Mouse (Mus musculus): ENCODE measurements around the gene Inhbe. TPM values are rescaled to one million over a fixed set of nuclear protein-coding genes. Genes with fewer than 3 reads are reported as not detected.
"Not testable (repeated sequence)": the region's sequence is repeated elsewhere in the genome, so short reads cannot be mapped to it uniquely, and the experiment has no call there.

Gene Inhbe
- total and polyA plus RNA-seq, 3 experiments, result 0.01 to 0.11 TPM; not detected in 1

DNA sequence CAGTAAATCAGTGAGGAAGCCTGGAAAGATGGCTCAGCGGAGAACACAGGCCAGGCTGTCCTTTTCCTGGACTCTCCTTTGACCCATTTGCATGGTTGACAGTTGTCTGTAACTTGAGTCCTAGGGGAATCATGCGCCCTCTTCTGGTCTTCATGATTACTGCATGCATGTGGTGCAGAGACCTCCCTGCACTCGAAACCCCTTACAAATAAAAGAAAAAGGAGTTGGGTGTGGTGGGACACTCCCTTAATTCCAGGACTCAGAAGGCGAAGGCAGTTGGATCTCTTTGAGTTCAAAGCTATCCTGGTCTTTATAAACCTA is 41.9 kb downstream of the Inhbe start:
- Histone ChIP-seq H3K36me3 (replicated peaks) (peaks cover 38% of the 10 kb centered on the region), H3K4me1 (ENCODE audit: insufficient read depth, low read depth, low read length) (peaks cover 62% of the 10 kb centered on the region), H3K9me3 (replicated peaks) (peaks cover 4% of the 10 kb centered on the region; the same call in 1 of the 2 replicates), H3K27me3 (ENCODE audit: insufficient read depth, low read length) (no peaks in the 10 kb centered on the region), H3K4me3 (ENCODE audit: low read depth, low read length) (peak overlapping the region; percentile 91)
- DNase-seq (ENCODE audit: low spot score) (no peak), ATAC-seq (ENCODE audit: extremely low read depth, insufficient number of reproducible peaks, low FRiP score, poor library complexity, severe bottlenecking) (no peak; the same call in 1 of the 2 replicates)
- TF ChIP-seq GATA1 (IDR thresholded peaks at IDR 0.05; ENCODE audit: borderline replicate concordance, low read length) (no peak), CTCF (IDR thresholded peaks at IDR 0.05; ENCODE audit: low read depth, low read length) (peak; percentile 94)

DNA sequence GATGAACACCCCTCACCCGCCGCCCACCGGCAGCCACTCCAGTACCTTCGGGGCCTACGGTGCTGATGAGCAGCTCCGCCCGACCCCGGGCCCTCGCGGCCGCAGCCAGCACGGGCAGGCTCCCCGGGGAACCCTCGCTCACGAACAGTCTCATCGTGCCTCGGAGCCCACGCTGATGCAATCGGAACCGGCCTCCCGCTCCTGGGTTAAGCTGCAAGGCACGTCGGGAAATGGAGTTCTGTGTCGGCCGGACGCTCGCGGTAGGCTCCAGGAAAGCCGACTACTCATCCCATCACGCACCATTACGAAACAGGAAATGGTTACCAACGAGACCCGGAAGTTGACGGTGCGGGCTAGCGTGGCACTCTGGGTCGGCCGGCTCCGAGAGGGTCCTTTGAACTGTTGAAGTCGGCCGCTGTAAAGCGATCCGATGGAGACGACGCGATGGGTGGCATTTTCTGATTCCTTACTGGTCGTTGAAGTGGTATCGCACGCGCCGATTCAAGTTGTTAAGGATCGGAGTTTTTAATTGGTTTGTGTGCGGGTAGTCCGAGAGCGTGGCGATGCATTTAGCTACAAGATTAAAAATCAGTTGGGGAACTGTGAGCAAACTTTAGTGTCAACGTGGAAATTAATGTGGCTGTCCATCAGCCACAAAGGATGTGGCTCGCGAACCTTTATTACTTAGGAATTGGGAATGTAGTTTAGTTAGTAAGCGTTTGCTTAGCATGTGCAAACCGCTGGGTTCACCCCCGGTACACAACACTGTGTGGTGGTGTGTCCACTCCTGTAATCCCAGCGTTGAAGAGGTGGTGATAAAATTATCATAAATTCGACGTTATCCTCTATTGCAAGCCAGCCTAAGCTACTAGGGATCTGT is 42.5 kb downstream of the Inhbe start, which contains the start of gene Mars:
Mars (minus strand) TSS at position 311 of the 880 bp plus-strand sequence.
- Histone ChIP-seq H3K9me3 (replicated peaks) (peaks cover 4% of the 10 kb centered on the region; the same call in 1 of the 2 replicates), H3K27me3 (ENCODE audit: insufficient read depth, low read length) (no peaks in the 10 kb centered on the region), H3K4me1 (ENCODE audit: insufficient read depth, low read depth, low read length) (peaks cover 57% of the 10 kb centered on the region), H3K36me3 (replicated peaks) (peaks cover 44% of the 10 kb centered on the region), H3K4me3 (ENCODE audit: low read depth, low read length) (peak within 1 kb of the TSS; percentile 91)
- TF ChIP-seq POLR2AphosphoS5 (IDR thresholded peaks at IDR 0.05; ENCODE audit: insufficient replicate concordance, low read depth, low read length), result no peak
- no peak for TF ChIP-seq GATA2 (IDR thresholded peaks at IDR 0.05; ENCODE audit: borderline replicate concordance, low read depth, low read length)
- no peak for TF ChIP-seq GATA1 (IDR thresholded peaks at IDR 0.05; ENCODE audit: borderline replicate concordance, low read length)
- no peak for TF ChIP-seq CTCF (IDR thresholded peaks at IDR 0.05; ENCODE audit: low read depth, low read length)
- no peak for TF ChIP-seq TAL1 (conservative IDR thresholded peaks at IDR 0.05; ENCODE audit: low read depth, low read length)
- peak; percentile 93 for ATAC-seq (ENCODE audit: extremely low read depth, insufficient number of reproducible peaks, low FRiP score, poor library complexity, severe bottlenecking)
- peak; percentile 86 for DNase-seq (ENCODE audit: low spot score)

DNA sequence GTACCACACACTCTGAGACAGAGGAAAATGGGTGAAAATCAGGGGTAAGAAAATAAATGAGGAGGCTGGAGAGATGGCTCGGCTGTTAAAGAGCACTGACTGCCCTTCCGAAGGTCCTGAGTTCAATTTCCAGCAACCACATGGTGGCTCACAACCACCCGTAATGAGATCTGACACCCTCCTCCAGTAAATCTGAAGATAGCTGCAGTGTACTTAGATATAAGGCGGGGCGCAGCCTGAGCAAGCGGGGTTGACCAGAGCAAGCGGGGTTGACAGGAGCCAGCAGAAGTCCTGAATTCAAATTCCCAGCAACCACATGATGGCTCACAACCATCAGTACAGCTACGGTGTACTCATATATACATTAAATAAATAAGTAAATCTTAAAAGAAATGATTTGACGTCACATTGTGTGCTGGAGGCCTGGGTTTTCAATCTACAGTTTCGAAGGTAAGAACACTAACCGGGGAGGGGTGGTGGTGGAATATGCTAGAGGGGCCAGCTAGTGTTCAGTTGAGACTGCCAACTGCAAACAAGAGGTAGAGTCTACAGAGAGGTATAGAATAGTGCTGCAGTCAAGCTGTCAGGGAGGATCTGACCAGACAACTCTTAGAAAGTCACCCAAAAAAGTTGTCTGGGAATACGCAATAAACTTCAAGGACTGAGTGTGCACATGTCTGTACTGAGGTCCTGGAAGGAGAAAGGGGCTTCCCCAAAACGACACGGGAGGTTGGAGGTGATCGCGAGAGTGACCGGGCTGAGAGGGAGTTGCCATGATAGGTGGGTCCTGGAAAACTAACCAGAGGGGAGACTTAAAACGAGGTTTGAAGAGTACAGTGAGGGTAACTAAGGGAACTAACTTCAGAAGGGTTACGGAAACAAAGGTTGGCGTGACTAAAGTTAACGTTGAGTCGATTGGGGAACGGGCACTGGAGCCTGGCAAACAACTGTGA is 43.4 kb downstream of the Inhbe start:
- DNase-seq (ENCODE audit: low spot score), result peak; percentile 78
- TF ChIP-seq POLR2AphosphoS5 (IDR thresholded peaks at IDR 0.05; ENCODE audit: insufficient replicate concordance, low read depth, low read length) (no peak), GATA1 (IDR thresholded peaks at IDR 0.05; ENCODE audit: borderline replicate concordance, low read length) (no peak), CTCF (IDR thresholded peaks at IDR 0.05; ENCODE audit: low read depth, low read length) (no peak), GATA2 (IDR thresholded peaks at IDR 0.05; ENCODE audit: borderline replicate concordance, low read depth, low read length) (no peak), TAL1 (conservative IDR thresholded peaks at IDR 0.05; ENCODE audit: low read depth, low read length) (no peak)

DNA sequence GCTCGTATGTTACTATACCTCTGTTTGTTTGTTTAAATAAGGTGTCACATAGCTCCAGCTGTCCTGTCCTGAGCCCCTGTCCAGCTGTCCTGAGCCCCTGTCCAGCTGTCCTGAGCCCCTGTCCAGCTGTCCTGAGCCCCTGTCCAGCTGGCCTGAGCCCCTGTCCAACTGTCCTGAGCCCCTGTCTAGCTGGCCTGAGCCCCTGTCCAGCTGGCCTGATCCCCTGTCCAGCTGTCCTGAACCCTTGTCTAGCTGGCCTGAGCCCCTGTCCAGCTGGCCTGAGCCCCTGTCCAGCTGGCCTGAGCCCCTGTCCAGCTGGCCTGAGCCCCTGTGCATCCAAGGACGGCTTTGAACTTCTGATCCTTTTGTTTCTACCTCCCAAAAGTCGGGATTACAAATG is 45.0 kb downstream of the Inhbe start:
- not testable (repeated sequence) for H3K9me3 ChIP-seq (replicated peaks)

More for the DNA sequence above, 43.4 kb downstream of the Inhbe start:
- no peaks in the 10 kb centered on the region for H3K27me3 ChIP-seq (ENCODE audit: insufficient read depth, low read length)
- H3K9me3 ChIP-seq (replicated peaks), result peaks cover 4% of the 10 kb centered on the region; the same call in 1 of the 2 replicates
- H3K4me1 ChIP-seq (ENCODE audit: insufficient read depth, low read depth, low read length), result peaks cover 49% of the 10 kb centered on the region
- peak overlapping the region; percentile 91 for H3K4me3 ChIP-seq (ENCODE audit: low read depth, low read length)
- ATAC-seq (ENCODE audit: extremely low read depth, insufficient number of reproducible peaks, low FRiP score, poor library complexity, severe bottlenecking), result peak; percentile 47
- H3K36me3 ChIP-seq (replicated peaks), result peaks cover 53% of the 10 kb centered on the region

DNA sequence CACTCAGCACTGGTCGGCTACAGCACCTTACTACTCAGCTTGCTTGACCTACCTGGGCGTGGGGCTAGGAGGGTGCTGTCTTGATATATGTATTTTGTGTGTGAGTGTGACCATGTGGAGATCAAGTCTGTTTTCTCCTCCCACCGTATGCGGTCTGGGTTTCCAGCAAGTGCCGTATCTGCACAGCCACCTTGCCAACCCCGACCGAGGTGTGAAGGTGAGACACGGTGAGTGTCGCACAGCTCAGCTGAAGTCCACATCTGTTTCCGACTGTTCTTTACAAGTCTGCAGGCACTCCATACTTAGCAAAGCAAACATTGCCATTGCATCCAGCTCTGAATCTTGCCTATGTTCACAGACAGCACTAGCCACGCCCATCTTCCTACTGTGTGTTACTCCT is 51.1 kb downstream of the Inhbe start:
- no peaks in the 10 kb centered on the region for H3K9me3 ChIP-seq (replicated peaks)
- H3K4me1 ChIP-seq (ENCODE audit: insufficient read depth, low read depth, low read length), result peaks cover 35% of the 10 kb centered on the region
- DNase-seq (ENCODE audit: low spot score), result no peak
- peaks cover 99% of the 10 kb centered on the region for H3K36me3 ChIP-seq (replicated peaks)
- H3K4me3 ChIP-seq (ENCODE audit: low read depth, low read length), result no peak overlapping the region
- no peaks in the 10 kb centered on the region for H3K27me3 ChIP-seq (ENCODE audit: insufficient read depth, low read length)
- TF ChIP-seq CTCF (IDR thresholded peaks at IDR 0.05; ENCODE audit: low read depth, low read length) (no peak), TAL1 (conservative IDR thresholded peaks at IDR 0.05; ENCODE audit: low read depth, low read length) (no peak), GATA1 (IDR thresholded peaks at IDR 0.05; ENCODE audit: borderline replicate concordance, low read length) (no peak), POLR2AphosphoS5 (IDR thresholded peaks at IDR 0.05; ENCODE audit: insufficient replicate concordance, low read depth, low read length) (no peak), GATA2 (IDR thresholded peaks at IDR 0.05; ENCODE audit: borderline replicate concordance, low read depth, low read length) (no peak)
- no peak for ATAC-seq (ENCODE audit: extremely low read depth, insufficient number of reproducible peaks, low FRiP score, poor library complexity, severe bottlenecking)

More for the DNA sequence above, 45.0 kb downstream of the Inhbe start:
- ATAC-seq (ENCODE audit: extremely low read depth, insufficient number of reproducible peaks, low FRiP score, poor library complexity, severe bottlenecking); H3K4me3 ChIP-seq (ENCODE audit: low read depth, low read length); H3K27me3 ChIP-seq (ENCODE audit: insufficient read depth, low read length); DNase-seq (ENCODE audit: low spot score): not testable (repeated sequence)
- H3K4me1 ChIP-seq (ENCODE audit: insufficient read depth, low read depth, low read length), result peaks cover 55% of the 10 kb centered on the region
- H3K36me3 ChIP-seq (replicated peaks), result peaks cover 69% of the 10 kb centered on the region

DNA sequence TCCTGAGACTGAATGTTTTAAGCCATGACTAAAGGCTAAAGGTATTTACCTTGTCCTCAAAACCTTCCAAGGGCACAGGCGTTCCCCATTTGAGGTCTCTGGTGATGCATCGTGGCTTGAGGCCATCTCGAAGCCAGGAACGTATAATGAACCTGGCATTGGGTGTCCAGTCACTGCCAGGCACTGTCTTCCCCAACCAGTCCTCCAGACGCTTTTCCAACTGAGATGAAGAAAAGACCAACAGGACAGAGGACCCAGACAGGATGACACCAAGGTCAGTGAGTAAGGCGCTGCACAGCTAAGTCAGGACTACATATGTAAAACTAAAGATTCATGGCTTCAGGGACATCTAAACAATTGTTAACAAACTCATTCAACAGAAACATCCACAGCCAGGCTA is 53.9 kb downstream of the Inhbe start:
- H3K4me3 ChIP-seq (ENCODE audit: low read depth, low read length), result no peak overlapping the region
- no peak for DNase-seq (ENCODE audit: low spot score)
- H3K27me3 ChIP-seq (ENCODE audit: insufficient read depth, low read length), result no peaks in the 10 kb centered on the region
- TF ChIP-seq GATA1 (IDR thresholded peaks at IDR 0.05; ENCODE audit: borderline replicate concordance, low read length) (no peak), GATA2 (IDR thresholded peaks at IDR 0.05; ENCODE audit: borderline replicate concordance, low read depth, low read length) (no peak), CTCF (IDR thresholded peaks at IDR 0.05; ENCODE audit: low read depth, low read length) (no peak)
- H3K9me3 ChIP-seq (replicated peaks), result no peaks in the 10 kb centered on the region
- H3K4me1 ChIP-seq (ENCODE audit: insufficient read depth, low read depth, low read length), result peaks cover 53% of the 10 kb centered on the region
- peaks cover 99% of the 10 kb centered on the region for H3K36me3 ChIP-seq (replicated peaks)
- ATAC-seq (ENCODE audit: extremely low read depth, insufficient number of reproducible peaks, low FRiP score, poor library complexity, severe bottlenecking), result no peak

Other genes starting within 250 kb of the Inhbe start
- gene Os9, start 233.3 kb downstream of the Inhbe start, total RNA-seq (2014; fragmentation: Nextera tagmentation), result 47.9 and 55.4 TPM in 2 replicates
- 95.7 and 99.7 TPM in 2 replicates for gene Os9, start 233.3 kb downstream of the Inhbe start, total RNA-seq (2017)
- gene Os9, start 233.3 kb downstream of the Inhbe start, polyA plus RNA-seq (2012), result 110 and 126 TPM in 2 replicates
- 173 and 188 TPM in 2 replicates for gene B4galnt1, start 189.2 kb downstream of the Inhbe start, total RNA-seq (2014; fragmentation: Nextera tagmentation)
- 65.0 and 66.7 TPM in 2 replicates for gene B4galnt1, start 189.2 kb downstream of the Inhbe start, total RNA-seq (2017)
- 292 and 318 TPM in 2 replicates for gene B4galnt1, start 189.2 kb downstream of the Inhbe start, polyA plus RNA-seq (2012)
- gene Slc26a10, start 173.8 kb downstream of the Inhbe start, total RNA-seq (2014; fragmentation: Nextera tagmentation), result 8.4 and 10.1 TPM in 2 replicates
- gene Slc26a10, start 173.8 kb downstream of the Inhbe start, total RNA-seq (2017), result 0.58 and 0.98 TPM in 2 replicates
- 0.68 and 0.94 TPM in 2 replicates for gene Slc26a10, start 173.8 kb downstream of the Inhbe start, polyA plus RNA-seq (2012)
- gene Arhgef25, start 164.3 kb downstream of the Inhbe start, total RNA-seq (2014; fragmentation: Nextera tagmentation), result 49.0 and 70.1 TPM in 2 replicates
- 43.0 and 51.4 TPM in 2 replicates for gene Arhgef25, start 164.3 kb downstream of the Inhbe start, total RNA-seq (2017)
- gene Arhgef25, start 164.3 kb downstream of the Inhbe start, polyA plus RNA-seq (2012), result 98.4 and 120 TPM in 2 replicates
- gene Dtx3, start 158.7 kb downstream of the Inhbe start, total RNA-seq (2014; fragmentation: Nextera tagmentation), result 318 and 360 TPM in 2 replicates
- gene Dtx3, start 158.7 kb downstream of the Inhbe start, total RNA-seq (2017), result 95.8 and 125 TPM in 2 replicates
- 213 and 260 TPM in 2 replicates for gene Dtx3, start 158.7 kb downstream of the Inhbe start, polyA plus RNA-seq (2012)
- 136 and 141 TPM in 2 replicates for gene Pip4k2c, start 142.8 kb downstream of the Inhbe start, total RNA-seq (2014; fragmentation: Nextera tagmentation)
- gene Pip4k2c, start 142.8 kb downstream of the Inhbe start, total RNA-seq (2017), result 126 and 133 TPM in 2 replicates
- gene Pip4k2c, start 142.8 kb downstream of the Inhbe start, polyA plus RNA-seq (2012), result 130 and 151 TPM in 2 replicates
- 0.10 TPM in 1 of 2 replicates, not detected in the other for gene Kif5a, start 91.1 kb downstream of the Inhbe start, total RNA-seq (2014; fragmentation: Nextera tagmentation)
- gene Kif5a, start 91.1 kb downstream of the Inhbe start, total RNA-seq (2017), result 0.11 and 0.17 TPM in 2 replicates
- 0.04 and 0.22 TPM in 2 replicates for gene Kif5a, start 91.1 kb downstream of the Inhbe start, polyA plus RNA-seq (2012)
- gene Dctn2, start 88.0 kb downstream of the Inhbe start, total RNA-seq (2014; fragmentation: Nextera tagmentation), result 135 TPM in 2 replicates
- gene Dctn2, start 88.0 kb downstream of the Inhbe start, total RNA-seq (2017), result 139 and 154 TPM in 2 replicates
- 161 and 175 TPM in 2 replicates for gene Dctn2, start 88.0 kb downstream of the Inhbe start, polyA plus RNA-seq (2012)
- 107 and 121 TPM in 2 replicates for gene Mbd6, start 65.4 kb downstream of the Inhbe start, total RNA-seq (2014; fragmentation: Nextera tagmentation)
- gene Mbd6, start 65.4 kb downstream of the Inhbe start, total RNA-seq (2017), result 4.1 and 6.6 TPM in 2 replicates
- 239 and 302 TPM in 2 replicates for gene Mbd6, start 65.4 kb downstream of the Inhbe start, polyA plus RNA-seq (2012)
- 97.3 and 102 TPM in 2 replicates for gene Mars, start 42.6 kb downstream of the Inhbe start, total RNA-seq (2014; fragmentation: Nextera tagmentation)
- gene Mars, start 42.6 kb downstream of the Inhbe start, total RNA-seq (2017), result 109 and 144 TPM in 2 replicates
- 104 and 108 TPM in 2 replicates for gene Mars, start 42.6 kb downstream of the Inhbe start, polyA plus RNA-seq (2012)
- 43.3 and 43.7 TPM in 2 replicates for gene Arhgap9, start 32.4 kb downstream of the Inhbe start, total RNA-seq (2014; fragmentation: Nextera tagmentation)
- gene Arhgap9, start 32.4 kb downstream of the Inhbe start, total RNA-seq (2017), result 89.2 and 100 TPM in 2 replicates
- gene Arhgap9, start 32.4 kb downstream of the Inhbe start, polyA plus RNA-seq (2012), result 54.8 and 59.5 TPM in 2 replicates
- gene Gli1, start 12.4 kb downstream of the Inhbe start, total RNA-seq (2014; fragmentation: Nextera tagmentation), result 0.23 and 0.24 TPM in 2 replicates
- 0.11 TPM in 1 of 2 replicates, not detected in the other for gene Gli1, start 12.4 kb downstream of the Inhbe start, total RNA-seq (2017)
- gene Gli1, start 12.4 kb downstream of the Inhbe start, polyA plus RNA-seq (2012), result 0.15 and 0.18 TPM in 2 replicates
- not detected in 2 replicates for gene Inhbc, start 16.0 kb upstream of the Inhbe start, total RNA-seq (2014; fragmentation: Nextera tagmentation)
- gene Inhbc, start 16.0 kb upstream of the Inhbe start, total RNA-seq (2017), result 0.05 TPM in 1 of 2 replicates, not detected in the other
- gene Inhbc, start 16.0 kb upstream of the Inhbe start, polyA plus RNA-seq (2012), result not detected in 2 replicates
- gene R3hdm2, start 25.9 kb upstream of the Inhbe start, total RNA-seq (2014; fragmentation: Nextera tagmentation), result 95.6 and 123 TPM in 2 replicates
- 14.8 and 15.6 TPM in 2 replicates for gene R3hdm2, start 25.9 kb upstream of the Inhbe start, total RNA-seq (2017)
- 97.4 and 119 TPM in 2 replicates for gene R3hdm2, start 25.9 kb upstream of the Inhbe start, polyA plus RNA-seq (2012)
- 1.2 TPM in 1 of 2 replicates, not detected in the other for gene Stac3, start 147.3 kb upstream of the Inhbe start, total RNA-seq (2014; fragmentation: Nextera tagmentation)
- 0.60 and 0.93 TPM in 2 replicates for gene Stac3, start 147.3 kb upstream of the Inhbe start, total RNA-seq (2017)
- 0.07 and 0.17 TPM in 2 replicates for gene Stac3, start 147.3 kb upstream of the Inhbe start, polyA plus RNA-seq (2012)
- 976 and 1,076 TPM in 2 replicates for gene Ndufa4l2, start 160.6 kb upstream of the Inhbe start, total RNA-seq (2014; fragmentation: Nextera tagmentation)
- 238 and 262 TPM in 2 replicates for gene Ndufa4l2, start 160.6 kb upstream of the Inhbe start, total RNA-seq (2017)
- 1,245 and 1,719 TPM in 2 replicates for gene Ndufa4l2, start 160.6 kb upstream of the Inhbe start, polyA plus RNA-seq (2012)
- gene Shmt2, start 168.0 kb upstream of the Inhbe start, total RNA-seq (2014; fragmentation: Nextera tagmentation), result 338 and 343 TPM in 2 replicates
- gene Shmt2, start 168.0 kb upstream of the Inhbe start, total RNA-seq (2017), result 238 and 271 TPM in 2 replicates
- 622 and 702 TPM in 2 replicates for gene Shmt2, start 168.0 kb upstream of the Inhbe start, polyA plus RNA-seq (2012)
- not detected in 2 replicates for gene Nxph4, start 180.1 kb upstream of the Inhbe start, total RNA-seq (2014; fragmentation: Nextera tagmentation)
- gene Nxph4, start 180.1 kb upstream of the Inhbe start, total RNA-seq (2017), result 0.06 and 0.11 TPM in 2 replicates
- gene Nxph4, start 180.1 kb upstream of the Inhbe start, polyA plus RNA-seq (2012), result 0.22 and 0.40 TPM in 2 replicates